In the genomic region with DNA sequence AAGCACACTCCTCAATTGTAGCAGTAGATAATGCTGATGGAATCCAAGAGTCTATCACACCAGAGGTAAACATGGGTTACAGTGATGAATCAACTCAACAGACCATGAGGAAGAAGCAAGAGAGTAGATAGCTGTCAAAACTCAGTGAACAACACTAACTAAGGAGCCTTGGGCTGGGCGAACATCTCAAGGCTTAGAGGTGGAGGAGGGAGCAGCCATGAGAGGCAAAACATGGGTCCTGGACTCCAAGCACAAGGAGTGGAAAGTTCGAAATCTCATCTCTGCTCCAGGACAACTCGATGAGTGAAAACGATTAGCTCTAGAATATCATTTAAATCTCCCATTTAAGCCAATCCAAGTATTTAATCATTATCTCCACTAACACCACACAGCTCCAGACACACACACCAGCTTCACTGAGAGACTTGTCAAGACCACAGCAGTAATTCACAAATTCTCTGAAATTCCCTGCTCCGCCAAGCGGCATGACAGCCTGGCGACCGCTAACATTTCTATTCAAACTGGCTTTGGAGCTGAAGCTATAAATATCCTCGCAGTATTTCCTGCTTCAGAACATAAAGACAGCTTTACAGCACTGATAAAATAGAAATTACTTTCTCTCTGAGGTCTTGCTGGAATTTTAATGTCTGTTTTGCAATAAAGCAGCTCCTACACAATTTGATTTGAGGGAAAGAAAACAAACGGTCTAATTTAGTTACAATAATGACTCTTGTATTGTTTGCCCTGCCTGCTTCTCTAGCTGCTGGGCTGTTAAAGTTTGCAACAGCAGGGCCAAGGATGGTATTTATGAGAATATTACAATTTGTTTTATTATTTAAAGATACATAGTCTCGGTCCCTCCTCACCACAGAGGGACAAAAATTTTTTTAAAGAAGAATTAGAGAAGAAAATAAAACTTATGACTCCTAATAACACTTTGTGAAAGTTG, we compare ENCODE assay signal across 11 mouse cellular contexts.
DNase-seq lines count a peak whose midpoint lies in the region; ATAC-seq and TF ChIP-seq lines count a peak whose summit lies in the region.
"Had no signal": no experiment of that assay in that cellular context is flagged by ENCODE, and none has a peak within 500 bp of the region (broad histone marks: within the 10 kb centered on the region; RNA-seq: fewer than 3 reads in every experiment).

No protein-coding gene starts in this region.

- peak; percentile 54; the same call in 1 of the 2 replicates for ATAC-seq in lung, embryonic 14.5 days (ENCODE audit: insufficient read depth)
- ATAC-seq in midbrain, postnatal 0 days (ENCODE audit: low FRiP score) = no peak

- no peaks in the 10 kb centered on the region for H3K27me3 ChIP-seq in lung, embryonic 14.5 days (ENCODE audit: insufficient read depth, low read length)
- no peaks in the 10 kb centered on the region for H3K27me3 ChIP-seq in midbrain, postnatal 0 days (ENCODE audit: insufficient read depth, low read length)
- H3K27me3 ChIP-seq: stomach, embryonic 15.5 days had no signal

- H3K9me3 ChIP-seq in lung, embryonic 14.5 days (ENCODE audit: low read depth, low read length) = no peaks in the 10 kb centered on the region
- no peaks in the 10 kb centered on the region for H3K9me3 ChIP-seq in midbrain, postnatal 0 days (ENCODE audit: low read length)
- H3K9me3 ChIP-seq: stomach, embryonic 15.5 days had no signal

- intact Hi-C loops in heart, postnatal 10 days (cut with DNase I) = no loop called here

- peak overlapping the region; percentile 46 for H3K27ac ChIP-seq in lung, embryonic 14.5 days (ENCODE audit: low read depth)
- no peak overlapping the region for H3K27ac ChIP-seq in midbrain, postnatal 0 days (ENCODE audit: low read depth, low read length)
- H3K27ac ChIP-seq: left cerebral cortex, adult 2 months; stomach, embryonic 15.5 days had no signal

- H3K36me3 ChIP-seq in lung, embryonic 14.5 days (ENCODE audit: insufficient read depth) = no peaks in the 10 kb centered on the region
- H3K36me3 ChIP-seq in midbrain, postnatal 0 days (ENCODE audit: insufficient read depth, low read length) = no peaks in the 10 kb centered on the region
- H3K36me3 ChIP-seq: stomach, embryonic 15.5 days had no signal

- H3K4me1 ChIP-seq in lung, embryonic 14.5 days (ENCODE audit: insufficient read depth) = no peaks in the 10 kb centered on the region
- no peaks in the 10 kb centered on the region for H3K4me1 ChIP-seq in midbrain, postnatal 0 days (ENCODE audit: insufficient read depth, low read length)
- H3K4me1 ChIP-seq: stomach, embryonic 15.5 days had no signal

- no peak overlapping the region for H3K4me2 ChIP-seq in lung, embryonic 14.5 days
- no peak overlapping the region for H3K4me2 ChIP-seq in midbrain, postnatal 0 days (ENCODE audit: low read depth, low read length, poor library complexity, severe bottlenecking)
- H3K4me2 ChIP-seq: stomach, embryonic 15.5 days had no signal

- no peak overlapping the region for H3K4me3 ChIP-seq in lung, embryonic 14.5 days (ENCODE audit: low read depth, low read length)
- H3K4me3 ChIP-seq in midbrain, postnatal 0 days (ENCODE audit: low read depth, low read length) = no peak overlapping the region
- H3K4me3 ChIP-seq: left cerebral cortex, adult 2 months; stomach, embryonic 15.5 days had no signal

- no peak for TF ChIP-seq CTCF in lung, embryonic 14.5 days (IDR thresholded peaks at IDR 0.05; ENCODE audit: low read depth)
- peak; percentile 33 for TF ChIP-seq CTCF in midbrain, postnatal 0 days (IDR thresholded peaks at IDR 0.05)

- H3K9ac ChIP-seq in lung, embryonic 14.5 days = no peak overlapping the region
- no peak overlapping the region for H3K9ac ChIP-seq in midbrain, postnatal 0 days (replicated peaks; ENCODE audit: low read length, poor library complexity, severe bottlenecking)
- H3K9ac ChIP-seq: stomach, embryonic 15.5 days had no signal

- WGBS in lung, embryonic 14.5 days = 47% methylated on average over 11 of the region's 11 CpGs
- 54% methylated on average over 11 of the region's 11 CpGs for WGBS in midbrain, postnatal 0 days

- peak; percentile 2 to 3 for DNase-seq in heart, postnatal 10 days
- no peak for DNase-seq in heart, adult 18-20 months
- DNase-seq in lung, embryonic 14.5 days = peak; percentile 73
- DNase-seq in lung, adult 18-20 months = no peak
- DNase-seq in embryo, embryonic 9.5 days (ENCODE audit: extremely low spot score) = peak; percentile 8
- peak; percentile 37 for DNase-seq in midbrain, postnatal 0 days (ENCODE audit: low spot score)
- no peak for DNase-seq in gastrocnemius, postnatal 25 days
- no peak for DNase-seq in MN1 (ENCODE audit: low spot score)
- DNase-seq: adrenal gland, postnatal 36 days had no signal

Comparison
In these comparisons a context has a peak if more than half of its experiments do, and no peak if none do; other contexts are left out.
1. DNase-seq: peak in heart, postnatal 10 days (2 of 2), lung, embryonic 14.5 days (single experiment), embryo, embryonic 9.5 days (single experiment) and midbrain, postnatal 0 days (single experiment); none in heart, adult 18-20 months (0 of 2), lung, adult 18-20 months (0 of 2), gastrocnemius, postnatal 25 days (single experiment) and MN1 (single experiment).